17 mouse cellular contexts compared by ENCODE assay signal in genomic region chr5:53172256-53172636, GRCm38 (mm10).
"Had no signal": no experiment of that assay in that cellular context is flagged by ENCODE, and none has a peak within 500 bp of the region (broad histone marks: within the 10 kb centered on the region; RNA-seq: fewer than 3 reads in every experiment).

No protein-coding gene starts in this region.

- ATAC-seq: liver, embryonic 12.5 days; midbrain, embryonic 13.5 days; midbrain, embryonic 16.5 days had no signal

- H3K4me3 ChIP-seq: intestine, embryonic 15.5 days; limb, embryonic 10.5 days; limb, embryonic 13.5 days; liver, embryonic 12.5 days; liver, embryonic 15.5 days; lung, embryonic 15.5 days; megakaryocyte, embryonic 14.5 days; midbrain, embryonic 10.5 days; midbrain, embryonic 13.5 days had no signal

- H3K9ac ChIP-seq: intestine, embryonic 15.5 days; limb, embryonic 13.5 days; liver, embryonic 12.5 days; liver, embryonic 15.5 days; lung, embryonic 15.5 days; midbrain, embryonic 13.5 days had no signal

- H3K9me3 ChIP-seq: intestine, embryonic 15.5 days; limb, embryonic 10.5 days; limb, embryonic 13.5 days; liver, embryonic 12.5 days; liver, embryonic 15.5 days; lung, embryonic 15.5 days; megakaryocyte, embryonic 14.5 days; midbrain, embryonic 10.5 days; midbrain, embryonic 13.5 days had no signal

- H3K36me3 ChIP-seq: intestine, embryonic 15.5 days; limb, embryonic 10.5 days; limb, embryonic 13.5 days; liver, embryonic 12.5 days; liver, embryonic 15.5 days; lung, embryonic 15.5 days; midbrain, embryonic 10.5 days had no signal

- H3K4me1 ChIP-seq: intestine, embryonic 15.5 days; limb, embryonic 10.5 days; limb, embryonic 13.5 days; liver, embryonic 12.5 days; liver, embryonic 15.5 days; lung, embryonic 15.5 days; megakaryocyte, embryonic 14.5 days; midbrain, embryonic 10.5 days had no signal

- H3K27ac ChIP-seq: intestine, embryonic 15.5 days; limb, embryonic 10.5 days; limb, embryonic 13.5 days; liver, embryonic 12.5 days; liver, embryonic 15.5 days; lung, embryonic 15.5 days; midbrain, embryonic 10.5 days; midbrain, embryonic 13.5 days; stomach, postnatal 0 days had no signal

- DNase-seq: layer of hippocampus, postnatal 36 days; liver; lung, adult 18-20 months; lung, postnatal 10 days; lung, postnatal 36 days; thymus, postnatal 25 days had no signal

- H3K27me3 ChIP-seq: intestine, embryonic 15.5 days; limb, embryonic 13.5 days; liver, embryonic 12.5 days; liver, embryonic 15.5 days; lung, embryonic 15.5 days; megakaryocyte, embryonic 14.5 days; midbrain, embryonic 13.5 days had no signal

- H3K4me2 ChIP-seq: intestine, embryonic 15.5 days; limb, embryonic 13.5 days; liver, embryonic 12.5 days; liver, embryonic 15.5 days; lung, embryonic 15.5 days; midbrain, embryonic 13.5 days had no signal
